Mouse (Mus musculus): ENCODE measurements around the gene 4930402H24Rik. TPM values are rescaled to one million over a fixed set of nuclear protein-coding genes. Genes with fewer than 3 reads are reported as not detected.

4930402H24Rik gene
- total RNA-seq, 2 experiments from 2014 or later, result 77.6 to 89.3 TPM

DNA sequence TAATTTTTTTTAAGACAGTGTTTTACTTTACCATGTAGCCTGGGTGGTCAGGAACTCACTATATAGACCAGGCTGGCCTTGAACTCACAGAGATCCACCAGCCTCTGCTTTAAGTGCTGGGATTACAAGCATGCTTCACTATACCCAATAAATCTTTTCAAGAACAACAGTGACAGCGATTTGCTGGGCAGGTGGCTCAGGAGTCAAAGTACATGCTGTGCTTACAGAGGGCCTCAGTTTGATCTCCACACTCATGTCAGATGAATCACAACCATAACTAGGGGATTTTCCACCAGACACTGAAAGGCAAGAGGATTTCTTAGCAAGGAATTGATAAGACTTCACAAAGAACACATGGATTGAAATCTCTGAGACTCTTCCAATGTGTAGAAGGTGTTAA is 126.3 kb downstream of the 4930402H24Rik start:
- no peak for DNase-seq (ENCODE audit: low spot score in 2 of 2)
- no peak for TF ChIP-seq CTCF (conservative IDR thresholded peaks at IDR 0.05)
- Histone ChIP-seq H3K27ac (no peak overlapping the region), H3K4me3 (no peak overlapping the region)

GRCm38 (mm10) chr2:130776610-130777009 is 129.6 kb downstream of the 4930402H24Rik start:
- H3K4me3 ChIP-seq, result no peak overlapping the region
- H3K27ac ChIP-seq, result no peak overlapping the region
- no peak for TF ChIP-seq CTCF (conservative IDR thresholded peaks at IDR 0.05)
- no peak for DNase-seq (ENCODE audit: low spot score in 2 of 2)

DNA sequence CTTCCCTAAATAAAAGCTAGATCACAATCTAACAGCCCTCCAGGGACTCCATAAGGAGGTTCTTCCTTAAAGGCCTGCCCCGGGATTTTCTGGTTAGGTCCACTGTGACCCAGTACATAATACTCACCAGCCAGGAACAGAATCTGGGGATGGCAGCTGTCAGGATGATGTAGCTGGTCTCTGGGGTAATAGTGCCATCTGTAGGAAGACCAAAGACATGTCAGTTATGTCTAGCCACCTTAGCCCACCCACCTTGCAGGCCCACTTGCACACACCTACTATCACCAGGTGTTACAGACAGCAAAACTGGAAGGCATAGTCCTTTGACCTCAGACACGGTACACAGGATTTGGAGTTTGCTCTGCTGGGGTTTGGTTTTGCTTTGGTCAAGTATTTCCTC is 138.7 kb downstream of the 4930402H24Rik start:
- TF ChIP-seq CTCF (conservative IDR thresholded peaks at IDR 0.05), result peak; percentile 64
- Histone ChIP-seq H3K4me3 (no peak overlapping the region), H3K27ac (0 out of 2 replicates have a peak overlapping the region, but pooled peaks have one; percentile 6)
- no peak for DNase-seq (ENCODE audit: low spot score in 2 of 2)

DNA sequence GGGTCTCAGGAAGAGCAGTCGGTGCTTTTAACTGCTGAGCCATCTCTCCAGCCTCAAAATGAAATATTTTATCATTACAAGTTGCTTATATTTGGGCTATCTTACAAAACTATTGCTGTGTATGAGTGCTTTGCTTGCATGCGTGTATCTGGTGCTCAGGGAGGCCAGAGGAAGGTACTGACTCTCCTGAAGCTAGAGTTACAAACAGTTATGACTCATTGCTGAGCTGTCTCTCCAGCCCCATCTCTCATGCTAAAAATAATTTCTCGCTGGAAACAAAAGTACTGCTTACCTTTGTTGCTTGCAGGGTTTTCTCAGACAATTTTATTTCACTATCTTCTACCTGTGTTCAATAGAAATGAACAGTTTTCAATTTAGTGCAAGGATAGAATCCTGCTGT is 140.8 kb downstream of the 4930402H24Rik start:
- Histone ChIP-seq H3K4me3 (no peak overlapping the region), H3K27ac (peak overlapping the region; percentile 49)
- no peak for DNase-seq (ENCODE audit: low spot score in 2 of 2)
- TF ChIP-seq CTCF (conservative IDR thresholded peaks at IDR 0.05), result no peak

GRCm38 (mm10) chr2:130760876-130761275 is 145.3 kb downstream of the 4930402H24Rik start:
- H3K4me3 ChIP-seq, result no peak overlapping the region
- no peak for TF ChIP-seq CTCF (conservative IDR thresholded peaks at IDR 0.05)
- no peak for DNase-seq (ENCODE audit: low spot score in 2 of 2)
- H3K27ac ChIP-seq, result no peak overlapping the region

GRCm38 (mm10) chr2:130755061-130755607 is 151.1 kb downstream of the 4930402H24Rik start:
- H3K27ac ChIP-seq, result peak overlapping the region; percentile 64; the same call in 1 of the 2 replicates
- peak; percentile 37 for TF ChIP-seq CTCF (conservative IDR thresholded peaks at IDR 0.05)

GRCm38 (mm10) chr2:130754596-130754995 is 151.6 kb downstream of the 4930402H24Rik start:
- TF ChIP-seq CTCF (conservative IDR thresholded peaks at IDR 0.05), result no peak
- Histone ChIP-seq H3K27ac (0 out of 2 replicates have a peak overlapping the region, but pooled peaks have one; percentile 43), H3K4me3 (no peak overlapping the region)
- no peak for DNase-seq (ENCODE audit: low spot score in 2 of 2)

More at GRCm38 (mm10) chr2:130755061-130755607, 151.1 kb downstream of the 4930402H24Rik start:
- H3K4me3 ChIP-seq, result no peak overlapping the region
- no peak for DNase-seq (ENCODE audit: low spot score in 2 of 2)

DNA sequence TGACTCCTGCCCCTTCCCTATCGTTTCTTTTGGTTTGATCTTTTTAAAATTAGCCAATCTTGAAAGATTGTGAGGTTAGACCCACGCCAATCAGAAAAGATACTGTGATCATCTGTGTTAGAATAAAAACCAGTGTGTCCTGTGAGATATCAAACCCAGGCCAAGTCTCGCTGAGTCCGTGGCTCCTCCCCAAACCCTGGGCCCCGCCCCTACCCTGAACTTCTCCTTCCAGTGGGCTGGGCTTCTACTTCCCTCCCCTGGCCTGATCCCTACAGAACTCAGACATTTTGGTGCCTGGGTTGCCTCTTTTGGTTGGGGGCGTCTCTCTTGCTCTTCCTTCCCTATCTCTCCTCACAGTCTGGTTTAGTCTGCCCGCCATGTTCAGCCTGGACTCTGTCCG is 155.8 kb downstream of the 4930402H24Rik start:
- no peak for TF ChIP-seq CTCF (conservative IDR thresholded peaks at IDR 0.05)
- DNase-seq (ENCODE audit: low spot score in 2 of 2), result no peak
- H3K27ac ChIP-seq, result no peak overlapping the region
- H3K4me3 ChIP-seq, result no peak overlapping the region

DNA sequence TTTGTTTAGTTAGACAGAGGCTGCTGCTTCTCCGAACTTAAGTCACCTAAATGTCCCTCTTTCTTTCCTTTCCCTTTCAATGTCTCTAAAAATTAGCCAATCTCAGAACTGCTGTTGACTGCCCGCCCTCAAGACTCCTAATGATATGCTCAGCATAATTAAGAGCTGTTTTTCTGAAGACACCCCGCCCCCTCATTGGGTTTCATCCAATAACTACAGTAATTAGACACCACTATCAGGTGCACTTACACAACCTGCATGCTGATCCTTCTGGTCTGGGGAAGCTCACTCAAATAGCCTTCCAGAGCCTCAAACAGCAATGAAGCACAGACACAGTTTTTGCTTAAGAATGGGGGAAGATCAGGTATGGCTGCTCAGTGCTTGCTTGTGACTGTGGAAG is 156.5 kb downstream of the 4930402H24Rik start:
- Histone ChIP-seq H3K4me3 (no peak overlapping the region), H3K27ac (no peak overlapping the region)
- no peak for DNase-seq (ENCODE audit: low spot score in 2 of 2)
- TF ChIP-seq CTCF (conservative IDR thresholded peaks at IDR 0.05), result no peak

DNA sequence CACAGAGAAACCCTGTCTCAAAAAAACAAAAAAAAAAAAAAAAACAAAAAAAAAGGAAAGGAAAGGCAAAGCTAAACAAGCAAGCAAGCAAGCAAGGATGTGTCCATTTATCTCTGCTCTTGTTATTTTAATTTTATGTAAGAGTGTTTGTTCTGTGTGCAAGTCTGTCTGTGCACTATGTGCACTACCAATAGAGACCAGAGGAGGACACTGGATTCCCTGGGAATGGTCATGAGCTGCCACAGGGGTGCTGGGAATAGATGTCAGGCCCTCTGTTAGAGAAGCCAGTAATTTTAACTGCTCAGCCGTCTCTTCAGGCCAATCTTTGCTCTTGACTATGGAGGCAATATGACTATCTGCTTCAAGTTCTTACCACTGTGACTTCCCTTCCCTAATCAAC is 162.6 kb downstream of the 4930402H24Rik start:
- peak; percentile 42 for TF ChIP-seq CTCF (conservative IDR thresholded peaks at IDR 0.05)
- no peak overlapping the region for H3K4me3 ChIP-seq
- no peak for DNase-seq (ENCODE audit: low spot score in 2 of 2)
- H3K27ac ChIP-seq, result no peak overlapping the region

DNA sequence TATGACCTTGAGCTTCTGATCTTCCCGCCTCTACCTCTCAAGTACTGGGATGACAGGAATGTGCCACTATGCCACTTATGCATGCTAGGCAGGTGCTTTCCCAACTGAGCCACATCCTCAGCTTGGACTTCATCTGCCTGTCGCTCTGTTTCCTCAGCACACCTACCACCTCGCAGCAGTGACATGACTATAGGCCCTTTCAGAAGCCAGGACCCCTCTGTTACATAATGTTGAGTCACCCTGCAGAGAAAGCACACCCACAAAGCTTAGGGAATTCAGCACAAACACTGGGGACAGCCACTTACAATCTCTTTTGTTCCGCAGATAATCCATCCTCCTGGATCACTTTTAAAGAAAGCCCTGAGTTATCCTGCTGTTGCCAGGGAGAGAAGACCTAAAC is 166.1 kb downstream of the 4930402H24Rik start:
- no peak for DNase-seq (ENCODE audit: low spot score in 2 of 2)
- H3K27ac ChIP-seq, result peak overlapping the region; percentile 69
- no peak for TF ChIP-seq CTCF (conservative IDR thresholded peaks at IDR 0.05)
- no peak overlapping the region for H3K4me3 ChIP-seq

DNA sequence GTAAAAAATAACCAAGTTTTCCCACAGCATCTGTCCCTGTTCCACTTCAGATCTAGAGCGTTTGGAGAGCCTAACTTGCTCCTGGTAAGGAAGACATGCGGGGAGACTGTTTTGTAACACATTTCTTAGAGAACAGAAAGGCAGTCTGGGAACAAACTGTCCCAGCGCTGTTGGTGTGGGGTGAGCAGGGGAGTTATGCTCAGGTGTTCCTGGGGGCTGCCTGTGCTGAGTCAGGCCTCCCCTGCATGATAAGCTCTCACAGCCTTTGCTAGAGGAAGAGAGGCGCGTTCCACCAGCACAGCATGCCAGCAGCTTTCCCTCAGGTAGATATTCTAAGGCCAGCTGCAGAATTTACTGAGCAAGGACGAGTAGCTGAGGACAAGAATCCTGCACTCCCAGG is 168.2 kb downstream of the 4930402H24Rik start:
- peak in 1 of 2 experiments; percentile 26 for DNase-seq (ENCODE audit: low spot score in 2 of 2)
- Histone ChIP-seq H3K27ac (peak overlapping the region; percentile 69; the same call in 1 of the 2 replicates), H3K4me3 (no peak overlapping the region)
- no peak for TF ChIP-seq CTCF (conservative IDR thresholded peaks at IDR 0.05)

- no peak overlapping the region for H3K4me3 ChIP-seq
- peak overlapping the region; percentile 78 for H3K27ac ChIP-seq
- no peak for TF ChIP-seq CTCF (conservative IDR thresholded peaks at IDR 0.05)
- peak in 1 of 2 experiments; percentile 25 for DNase-seq (ENCODE audit: low spot score in 2 of 2)
Measured at GRCm38 (mm10) chr2:130735281-130735680, 170.9 kb downstream of the 4930402H24Rik start.

- no peak overlapping the region for H3K4me3 ChIP-seq
- no peak for TF ChIP-seq CTCF (conservative IDR thresholded peaks at IDR 0.05)
- 0 out of 2 replicates have a peak overlapping the region, but pooled peaks have one; percentile 23 for H3K27ac ChIP-seq
- DNase-seq (ENCODE audit: low spot score in 2 of 2), result no peak
Measured at GRCm38 (mm10) chr2:130733444-130733843, 172.8 kb downstream of the 4930402H24Rik start.
